Mouse (Mus musculus) intestine, embryonic 16.5 days (tissue): ENCODE measurements around the gene Zfp467. TPM values are rescaled to one million over a fixed set of nuclear protein-coding genes. Genes with fewer than 3 reads are reported as not detected.
A peak's percentile ranks its signal among the peaks of the same experiment; 100 is the strongest.

Experiments used
- ATAC-seq: fragments of 200-750 bp; cut with Nextera tagmentation; 2 replicates; pipeline ENCODE4 v1.8.0; 2017; ENCODE audit warnings: moderate TSS enrichment, moderate library complexity
- H3K27ac ChIP-seq: fragments of 300-500 bp; sonication (generic); 2 replicates; pipeline ENCODE4 v1.5.1; 2014; ENCODE audit warnings: mild to moderate bottlenecking, low read length
- H3K27me3 ChIP-seq: fragments of 300-500 bp; sonication (generic); replicated peaks from 2 replicates; pipeline ENCODE4 v1.6.1; 2014; ENCODE audit warnings: low read length, control low read depth, mixed read lengths; ENCODE audit not compliant: control insufficient read depth, insufficient read depth
- H3K36me3 ChIP-seq: fragments of 300-500 bp; sonication (generic); 2 replicates; pipeline ENCODE4 v1.6.1; 2014; ENCODE audit warnings: low read length, control low read depth; ENCODE audit not compliant: control insufficient read depth, insufficient read depth
- H3K4me1 ChIP-seq: fragments of 300-500 bp; sonication (generic); 2 replicates; pipeline ENCODE4 v1.6.1; 2014; ENCODE audit warnings: low read length, control low read depth, mixed read lengths; ENCODE audit not compliant: control insufficient read depth, insufficient read depth
- H3K4me2 ChIP-seq: fragments of 300-500 bp; sonication (generic); 2 replicates; pipeline ENCODE4 v1.6.1; 2014; ENCODE audit warnings: low read depth, low read length, control low read depth
- H3K4me3 ChIP-seq: fragments of 300-500 bp; sonication (generic); 2 replicates; pipeline ENCODE4 v1.5.1; 2014; ENCODE audit warnings: mild to moderate bottlenecking, low read length
- H3K9ac ChIP-seq: fragments of 300-500 bp; sonication (generic); 2 replicates; pipeline ENCODE4 v1.6.1; 2014; ENCODE audit warnings: low read depth, low read length
- H3K9me3 ChIP-seq: fragments of 300-500 bp; sonication (generic); 2 replicates; pipeline ENCODE4 v1.6.1; 2016; ENCODE audit warnings: low read length, control low read depth; ENCODE audit not compliant: control insufficient read depth
- WGBS: fragments of 180-500 bp; shearing (Covaris S2); extraction: QIAGEN DNeasy Blood & Tissue Kit; methylation state at CpG from one replicate; pipeline ENCODE4 v1.1.7; 2014; 5-methylcytosine and 5-hydroxymethylcytosine counted together
- polyA plus RNA-seq: library from polyadenylated mRNA; unstranded; fragments of >200 nt; fragmentation: Nextera tagmentation; extraction: Ambion mirVana; gene quantifications from 2 replicates; pipeline ENCODE4 v1.2.1, GENCODE M21; 2015

Zfp467 gene
- polyA plus RNA-seq, 1 experiment from 2014 or later = 17.8 TPM

DNA sequence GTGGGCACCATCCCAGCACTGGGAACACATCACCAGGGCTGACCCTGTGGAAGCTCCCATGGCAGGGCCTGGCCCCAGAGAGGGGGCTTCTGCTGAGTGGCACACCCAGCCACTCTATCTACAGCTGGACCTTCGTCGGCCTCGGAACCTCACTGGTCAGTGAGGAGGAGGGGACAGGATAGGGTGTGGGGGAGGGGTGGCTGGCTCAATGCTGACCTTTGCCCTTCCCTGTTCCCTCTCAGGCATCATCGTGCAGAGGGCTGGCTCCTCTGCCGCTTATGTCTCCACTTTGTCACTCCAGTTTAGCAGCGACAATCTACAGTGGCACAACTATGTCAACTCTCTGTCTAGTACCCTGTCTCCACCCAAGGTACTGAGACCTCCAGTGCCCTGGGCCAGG, 21.1 kb upstream of the Zfp467 start:
- Histone ChIP-seq H3K36me3 (no peaks in the 10 kb centered on the region), H3K27ac (no peak overlapping the region), H3K9ac (no peak overlapping the region), H3K4me2 (no peak overlapping the region), H3K9me3 (no peaks in the 10 kb centered on the region), H3K4me1 (peaks cover 16% of the 10 kb centered on the region), H3K27me3 (no peaks in the 10 kb centered on the region), H3K4me3 (no peak overlapping the region)
- no peak for ATAC-seq
- 22% methylated on average over 6 of the region's 6 CpGs for WGBS

DNA sequence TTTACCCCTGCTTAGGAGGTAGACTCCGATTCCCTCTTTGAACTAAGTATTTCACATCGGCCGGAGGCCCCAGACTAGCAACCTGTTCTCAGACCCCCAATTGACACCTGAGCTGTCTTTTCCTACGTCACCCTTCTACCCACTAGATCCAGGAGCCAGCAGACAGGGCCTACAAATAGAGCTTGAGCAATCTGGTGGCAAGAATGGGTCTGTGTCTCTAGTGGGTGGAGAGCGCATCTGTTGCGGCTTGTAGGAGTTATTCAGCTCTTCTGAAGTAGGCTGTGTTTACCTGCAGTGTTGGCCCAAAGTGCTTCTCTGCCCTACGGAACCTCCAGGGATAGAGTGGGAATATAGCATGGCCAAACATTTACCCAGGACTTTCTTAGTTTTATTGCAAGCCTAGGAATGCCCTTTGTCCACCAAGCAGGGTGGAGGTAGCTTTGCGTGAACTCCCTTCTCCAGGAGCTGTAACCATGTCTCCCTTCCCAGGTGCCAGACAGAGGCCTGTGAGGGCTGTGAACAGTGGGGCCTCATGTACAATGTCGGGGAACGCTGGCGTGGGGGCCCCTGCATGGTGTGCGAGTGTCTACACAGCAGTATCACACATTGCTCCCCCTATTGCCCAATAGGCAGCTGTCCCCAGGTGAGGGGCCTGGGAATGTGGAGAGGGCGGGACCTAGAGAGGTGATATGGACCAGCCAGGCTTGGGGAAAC, 19.5 kb upstream of the Zfp467 start:
- H3K4me2 ChIP-seq = peak overlapping the region; percentile 6; the same call in 1 of the 2 replicates
- H3K4me3 ChIP-seq = no peak overlapping the region
- H3K27ac ChIP-seq = peak overlapping the region; percentile 89
- no peaks in the 10 kb centered on the region for H3K27me3 ChIP-seq
- no peaks in the 10 kb centered on the region for H3K9me3 ChIP-seq
- 65% methylated on average over 13 of the region's 13 CpGs for WGBS
- H3K4me1 ChIP-seq = peaks cover 16% of the 10 kb centered on the region
- H3K36me3 ChIP-seq = no peaks in the 10 kb centered on the region
- ATAC-seq = peak; percentile 95
- H3K9ac ChIP-seq = no peak overlapping the region

DNA sequence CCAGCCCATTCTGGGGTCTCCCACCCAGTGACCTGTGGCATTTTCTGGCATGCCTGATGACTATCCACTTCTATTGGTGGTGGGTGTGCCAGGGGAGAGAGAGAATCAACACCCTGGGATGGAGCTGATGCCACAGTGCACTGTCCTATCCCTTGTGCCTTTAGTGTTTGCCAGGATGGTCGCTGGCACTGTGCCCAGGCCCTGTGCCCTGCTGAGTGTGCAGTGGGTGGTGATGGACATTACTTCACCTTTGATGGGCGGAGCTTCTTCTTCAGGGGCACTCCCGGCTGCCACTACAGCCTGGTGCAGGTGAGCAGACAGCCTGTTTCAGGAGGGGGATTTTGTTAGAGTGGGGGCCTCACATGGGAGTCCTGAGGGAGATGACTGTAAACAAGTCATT, 7.1 kb upstream of the Zfp467 start:
- no peak for ATAC-seq
- H3K36me3 ChIP-seq = no peaks in the 10 kb centered on the region
- 77% methylated on average over 3 of the region's 3 CpGs for WGBS
- H3K27ac ChIP-seq = no peak overlapping the region
- H3K4me2 ChIP-seq = no peak overlapping the region
- H3K9me3 ChIP-seq = no peaks in the 10 kb centered on the region
- no peaks in the 10 kb centered on the region for H3K4me1 ChIP-seq
- H3K4me3 ChIP-seq = no peak overlapping the region
- no peaks in the 10 kb centered on the region for H3K27me3 ChIP-seq
- no peak overlapping the region for H3K9ac ChIP-seq

DNA sequence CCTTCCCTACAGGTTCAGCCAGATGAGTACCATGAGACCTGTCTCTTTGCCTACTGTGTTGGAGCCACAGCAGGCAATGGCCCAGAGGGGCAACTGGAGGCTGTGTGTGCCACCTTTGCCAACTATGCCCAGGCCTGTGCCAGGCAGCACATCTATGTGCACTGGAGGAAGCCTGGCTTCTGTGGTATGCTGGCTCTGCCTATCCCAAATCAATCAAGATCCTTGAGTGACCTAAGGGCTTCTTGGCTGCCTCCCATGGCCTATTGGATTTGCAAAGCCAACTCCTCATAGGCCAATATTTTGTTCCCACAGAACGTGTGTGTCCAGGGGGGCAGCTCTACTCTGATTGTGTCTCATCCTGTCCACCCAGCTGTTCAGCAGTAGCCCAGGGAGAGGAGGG, 6.5 kb upstream of the Zfp467 start:
- ATAC-seq = no peak
- Histone ChIP-seq H3K27ac (no peak overlapping the region), H3K9me3 (no peaks in the 10 kb centered on the region), H3K9ac (no peak overlapping the region), H3K27me3 (no peaks in the 10 kb centered on the region), H3K4me1 (no peaks in the 10 kb centered on the region), H3K4me2 (no peak overlapping the region), H3K4me3 (no peak overlapping the region), H3K36me3 (no peaks in the 10 kb centered on the region)
- WGBS = 72% methylated on average over 1 of the region's 1 CpGs

DNA sequence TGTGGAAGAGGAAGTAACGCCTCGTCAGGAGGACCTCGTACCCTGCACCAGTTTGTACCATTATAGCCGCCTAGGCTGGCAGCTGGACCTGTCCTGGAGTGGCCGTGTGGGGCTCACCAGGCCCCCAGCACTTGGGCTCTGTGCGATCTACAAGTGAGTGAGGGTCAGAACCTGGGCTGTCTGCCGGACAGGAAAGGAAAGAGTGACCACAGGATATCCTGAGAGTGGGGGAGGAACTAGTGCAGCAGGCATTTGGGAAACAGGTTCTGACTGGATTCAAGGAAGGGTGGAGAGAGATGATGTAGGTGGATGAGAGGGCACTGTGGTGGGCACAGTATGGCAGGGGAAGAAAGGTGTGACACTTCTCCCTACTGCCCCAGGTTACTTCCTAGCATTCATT, 2.9 kb upstream of the Zfp467 start:
- Histone ChIP-seq H3K4me2 (no peak overlapping the region), H3K36me3 (no peaks in the 10 kb centered on the region), H3K4me1 (peaks cover 8% of the 10 kb centered on the region), H3K27ac (no peak overlapping the region), H3K9me3 (no peaks in the 10 kb centered on the region), H3K9ac (no peak overlapping the region), H3K4me3 (no peak overlapping the region), H3K27me3 (no peaks in the 10 kb centered on the region)
- 74% methylated on average over 7 of the region's 7 CpGs for WGBS
- ATAC-seq = no peak

DNA sequence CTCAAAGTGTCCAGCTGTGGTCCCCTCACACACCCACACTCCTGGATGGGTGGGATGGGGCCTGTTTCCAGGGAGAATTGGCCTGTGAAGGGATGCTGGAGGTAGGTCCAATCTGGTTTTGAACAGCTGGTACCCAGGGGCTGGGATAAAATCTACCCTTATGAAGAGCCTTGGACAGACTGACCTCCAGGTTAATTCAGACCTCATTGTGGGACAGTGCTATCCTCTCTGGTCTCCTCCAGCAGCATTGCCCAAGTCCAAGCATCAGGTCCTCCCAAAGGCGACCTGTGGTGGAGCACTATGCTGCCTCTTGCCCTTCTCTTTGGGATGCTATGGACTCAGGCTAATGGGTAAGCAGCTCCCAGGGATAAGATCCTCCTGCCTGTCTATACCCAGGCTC, 2.3 kb upstream of the Zfp467 start, which contains the start of gene Sspo:
Gene Sspo, plus strand, starts transcription at position 301 of the 400 bp plus-strand sequence.
- Histone ChIP-seq H3K36me3 (no peaks in the 10 kb centered on the region), H3K4me3 (no peak within 1 kb of the TSS), H3K27ac (no peak within 1 kb of the TSS), H3K27me3 (no peaks in the 10 kb centered on the region), H3K9ac (no peak within 1 kb of the TSS; the same call in 1 of the 2 replicates), H3K4me1 (peaks cover 13% of the 10 kb centered on the region), H3K4me2 (no peak within 1 kb of the TSS), H3K9me3 (no peaks in the 10 kb centered on the region)
- WGBS = 79% methylated on average over 1 of the region's 1 CpGs
- no peak for ATAC-seq

DNA sequence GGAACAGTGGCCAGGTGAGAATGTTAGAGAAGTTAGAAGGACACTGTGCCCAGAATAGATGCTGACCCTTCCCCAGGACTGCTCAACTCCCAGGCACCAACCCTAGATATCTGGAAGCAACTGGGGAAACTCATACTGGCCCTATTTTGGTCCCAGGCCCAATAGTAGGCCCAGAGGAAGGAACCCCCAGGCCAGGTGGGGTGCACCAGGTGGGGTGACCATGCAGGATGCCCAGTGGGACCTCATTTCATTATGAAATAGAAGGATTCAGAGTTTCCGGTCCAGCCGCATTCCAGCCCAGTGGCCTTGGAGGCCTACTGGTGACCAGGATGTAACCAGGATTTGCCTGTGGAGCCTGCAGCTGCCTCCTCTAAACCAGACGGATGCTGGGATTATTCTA, 1.3 kb upstream of the Zfp467 start:
- H3K4me3 ChIP-seq = no peak overlapping the region
- ATAC-seq = no peak
- WGBS = 85% methylated on average over 3 of the region's 3 CpGs
- H3K27ac ChIP-seq = peak overlapping the region; percentile 96; the same call in 1 of the 2 replicates
- peaks cover 7% of the 10 kb centered on the region for H3K36me3 ChIP-seq
- peaks cover 13% of the 10 kb centered on the region for H3K4me1 ChIP-seq
- H3K9ac ChIP-seq = no peak overlapping the region
- H3K4me2 ChIP-seq = no peak overlapping the region
- H3K27me3 ChIP-seq = no peaks in the 10 kb centered on the region
- H3K9me3 ChIP-seq = no peaks in the 10 kb centered on the region

DNA sequence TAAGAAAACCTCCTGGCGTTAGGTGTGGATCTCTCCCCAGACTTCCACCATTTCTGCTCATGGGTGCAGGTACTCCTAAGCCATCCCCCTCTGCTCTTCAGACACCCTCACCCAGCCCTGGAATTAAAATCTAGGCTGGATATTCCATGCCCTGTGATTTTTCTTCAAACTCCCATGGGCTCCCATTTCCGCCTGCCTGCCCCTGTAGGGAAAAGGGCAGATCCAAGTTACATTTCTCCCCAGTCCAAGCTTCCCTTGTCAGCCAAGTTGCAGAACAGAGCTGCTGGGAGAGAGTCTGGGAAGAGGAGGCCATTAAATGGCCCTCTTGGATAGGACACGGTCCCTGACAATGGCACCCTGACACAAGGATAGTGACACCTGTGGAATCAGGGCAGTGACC, 631 bp upstream of the Zfp467 start:
- Histone ChIP-seq H3K4me2 (peak overlapping the region; percentile 78), H3K9me3 (no peaks in the 10 kb centered on the region), H3K27ac (peak overlapping the region; percentile 96), H3K9ac (peak overlapping the region; percentile 96), H3K27me3 (no peaks in the 10 kb centered on the region), H3K36me3 (peaks cover 14% of the 10 kb centered on the region), H3K4me3 (peak overlapping the region; percentile 91), H3K4me1 (peaks cover 13% of the 10 kb centered on the region)
- ATAC-seq = no peak
- 27% methylated on average over 3 of the region's 3 CpGs for WGBS

DNA sequence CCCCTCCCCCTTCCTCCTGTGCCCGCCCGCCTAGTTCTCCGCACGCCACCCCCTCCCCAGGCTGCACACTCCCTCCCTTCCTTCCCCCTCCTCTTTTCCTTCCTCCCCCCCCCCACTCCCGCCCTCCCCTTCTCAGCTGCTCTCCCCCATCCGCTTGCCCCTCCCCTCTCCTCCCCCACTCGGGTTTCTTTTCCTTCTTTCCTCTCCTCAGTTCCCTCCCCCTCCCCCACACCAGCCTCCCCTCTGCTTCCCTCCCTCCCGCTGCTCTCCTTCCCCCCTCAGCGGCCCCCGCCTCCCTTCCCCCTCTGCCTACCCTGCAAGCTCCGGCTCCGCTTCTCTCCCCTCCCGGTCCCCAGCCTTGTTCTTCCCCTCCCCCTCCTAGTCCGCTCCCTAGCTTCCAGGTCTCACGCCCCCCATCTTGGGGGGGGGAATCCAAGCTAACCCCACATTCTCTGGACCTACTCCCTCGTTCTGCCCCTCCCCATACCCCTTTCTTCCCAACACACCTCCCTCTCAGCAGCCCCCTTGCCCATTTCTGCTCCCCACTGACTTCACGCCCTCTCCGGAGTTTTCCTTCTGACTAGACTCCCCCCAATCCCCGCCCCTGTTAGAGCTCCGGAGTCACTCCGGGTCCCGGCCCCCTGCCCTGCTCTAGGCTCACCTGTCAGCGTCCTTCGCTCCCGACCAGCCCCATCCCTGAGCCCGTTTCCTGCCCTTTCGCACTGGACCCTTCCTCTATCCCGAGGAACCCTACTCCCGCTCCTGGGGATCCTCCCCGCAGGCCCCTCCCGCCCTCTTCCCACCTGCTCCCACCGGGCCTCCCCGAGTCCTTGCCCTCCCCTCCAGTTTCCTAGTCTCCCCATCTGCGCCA, 1.1 kb downstream of the Zfp467 start:
- peak overlapping the region; percentile 91 for H3K4me3 ChIP-seq
- peak; percentile 74 for ATAC-seq
- peaks cover 18% of the 10 kb centered on the region for H3K4me1 ChIP-seq
- no peaks in the 10 kb centered on the region for H3K27me3 ChIP-seq
- no peaks in the 10 kb centered on the region for H3K9me3 ChIP-seq
- peak overlapping the region; percentile 96 for H3K27ac ChIP-seq
- H3K36me3 ChIP-seq = peaks cover 19% of the 10 kb centered on the region
- H3K4me2 ChIP-seq = peak overlapping the region; percentile 78
- 2% methylated on average over 32 of the region's 34 CpGs for WGBS
- H3K9ac ChIP-seq = peak overlapping the region; percentile 96
